Mouse (Mus musculus): Measurements from ENCODE around the gene Acacb. TPM values are rescaled to one million over a fixed set of nuclear protein-coding genes. Genes with fewer than 3 reads are reported as not detected.

The Acacb gene
- polyA plus RNA-seq, 1 experiment: 0.84 TPM

DNA sequence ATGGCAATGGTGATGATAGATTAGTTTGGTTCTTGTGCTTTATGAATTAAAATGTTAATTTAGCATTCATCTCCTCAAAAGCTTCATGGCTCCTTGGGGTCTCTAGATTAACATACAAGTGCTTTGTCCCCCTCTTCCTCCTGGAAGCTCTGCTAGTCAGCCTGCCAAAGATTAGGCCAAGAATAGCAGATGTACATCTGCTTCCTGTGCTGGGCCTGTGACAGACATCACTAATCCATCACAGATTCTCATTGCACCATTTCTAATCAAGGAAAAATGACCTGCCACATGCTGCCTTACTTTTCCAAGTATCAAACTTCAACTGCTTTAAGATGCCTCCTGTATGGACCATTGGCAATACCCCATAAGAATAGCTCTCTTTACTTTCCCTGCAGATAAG is 115.2 kb downstream of the Acacb start:
- H3ac ChIP-seq (ENCODE audit: control insufficient read depth, insufficient read length): no peak overlapping the region
- no peak for TF ChIP-seq POLR2A (IDR thresholded peaks at IDR 0.05; ENCODE audit: insufficient read length, low read depth)
- no peak for TF ChIP-seq CEBPB (IDR thresholded peaks at IDR 0.05; ENCODE audit: insufficient read depth, poor library complexity, severe bottlenecking)
- TF ChIP-seq POLR2AphosphoS2 (IDR thresholded peaks at IDR 0.05; ENCODE audit: insufficient read length, low read depth): no peak
- TF ChIP-seq SRF (IDR thresholded peaks at IDR 0.05; ENCODE audit: control insufficient read depth, insufficient read length, low read depth): no peak
- TF ChIP-seq MAX (IDR thresholded peaks at IDR 0.05; ENCODE audit: low read depth): no peak
- TF ChIP-seq TCF12 (IDR thresholded peaks at IDR 0.05; ENCODE audit: insufficient read depth, poor library complexity, severe bottlenecking): no peak
- TF ChIP-seq MYOG (IDR thresholded peaks at IDR 0.05; ENCODE audit: control insufficient read depth in 1 of 3, insufficient read depth in 1 of 3, insufficient read length in 2 of 3, low read depth in 2 of 3): no peak
- TF ChIP-seq MYOD1 (IDR thresholded peaks at IDR 0.05; ENCODE audit: control insufficient read depth in 1 of 3, insufficient read length in 2 of 3, low read depth in 2 of 3): no peak
- no peak for TF ChIP-seq REST (IDR thresholded peaks at IDR 0.05; ENCODE audit: insufficient read depth, insufficient read length)
- no peak for TF ChIP-seq E2F4 (IDR thresholded peaks at IDR 0.05; ENCODE audit: insufficient read depth)
- TF ChIP-seq TCF3 (IDR thresholded peaks at IDR 0.05; ENCODE audit: insufficient read length, low read depth): no peak
- no peak for TF ChIP-seq USF1 (IDR thresholded peaks at IDR 0.05; ENCODE audit: low read depth)
- no peak overlapping the region for H3K4me3 ChIP-seq
- H3K27me3 ChIP-seq (ENCODE audit: control insufficient read depth, insufficient read depth, insufficient read length): peaks cover 29% of the 10 kb centered on the region
- no peak overlapping the region for H3K4me2 ChIP-seq (ENCODE audit: low read depth)
- no peaks in the 10 kb centered on the region for H3K79me2 ChIP-seq (ENCODE audit: control insufficient read depth, insufficient read depth)
- H3K36me3 ChIP-seq (ENCODE audit: control insufficient read depth, insufficient read depth): no peaks in the 10 kb centered on the region

GRCm38 (mm10) chr5:114264030-114264459 is 117.7 kb downstream of the Acacb start:
- no peak for TF ChIP-seq E2F4 (IDR thresholded peaks at IDR 0.05; ENCODE audit: insufficient read depth)
- no peak for TF ChIP-seq USF1 (IDR thresholded peaks at IDR 0.05; ENCODE audit: low read depth)
- TF ChIP-seq MYOD1 (IDR thresholded peaks at IDR 0.05; ENCODE audit: control insufficient read depth in 1 of 3, insufficient read length in 2 of 3, low read depth in 2 of 3): no peak
- TF ChIP-seq REST (IDR thresholded peaks at IDR 0.05; ENCODE audit: insufficient read depth, insufficient read length): no peak
- TF ChIP-seq SRF (IDR thresholded peaks at IDR 0.05; ENCODE audit: control insufficient read depth, insufficient read length, low read depth): no peak
- TF ChIP-seq MYOG (IDR thresholded peaks at IDR 0.05; ENCODE audit: control insufficient read depth in 1 of 3, insufficient read depth in 1 of 3, insufficient read length in 2 of 3, low read depth in 2 of 3): no peak
- no peak for TF ChIP-seq POLR2AphosphoS2 (IDR thresholded peaks at IDR 0.05; ENCODE audit: insufficient read length, low read depth)
- no peak for TF ChIP-seq MAX (IDR thresholded peaks at IDR 0.05; ENCODE audit: low read depth)
- no peak for TF ChIP-seq POLR2A (IDR thresholded peaks at IDR 0.05; ENCODE audit: insufficient read length, low read depth)
- no peak for TF ChIP-seq TCF3 (IDR thresholded peaks at IDR 0.05; ENCODE audit: insufficient read length, low read depth)
- TF ChIP-seq CEBPB (IDR thresholded peaks at IDR 0.05; ENCODE audit: insufficient read depth, poor library complexity, severe bottlenecking): no peak
- TF ChIP-seq TCF12 (IDR thresholded peaks at IDR 0.05; ENCODE audit: insufficient read depth, poor library complexity, severe bottlenecking): no peak
- no peak overlapping the region for H3K4me3 ChIP-seq
- no peak overlapping the region for H3K4me2 ChIP-seq (ENCODE audit: low read depth)
- H3ac ChIP-seq (ENCODE audit: control insufficient read depth, insufficient read length): no peak overlapping the region
- H3K27me3 ChIP-seq (ENCODE audit: control insufficient read depth, insufficient read depth, insufficient read length): peaks cover 20% of the 10 kb centered on the region
- H3K79me2 ChIP-seq (ENCODE audit: control insufficient read depth, insufficient read depth): no peaks in the 10 kb centered on the region
- H3K36me3 ChIP-seq (ENCODE audit: control insufficient read depth, insufficient read depth): no peaks in the 10 kb centered on the region

- Histone ChIP-seq H3K27me3 (ENCODE audit: control insufficient read depth, insufficient read depth, insufficient read length) (peaks cover 14% of the 10 kb centered on the region), H3K4me2 (ENCODE audit: low read depth) (no peak overlapping the region), H3K79me2 (ENCODE audit: control insufficient read depth, insufficient read depth) (no peaks in the 10 kb centered on the region), H3K36me3 (ENCODE audit: control insufficient read depth, insufficient read depth) (no peaks in the 10 kb centered on the region), H3ac (ENCODE audit: control insufficient read depth, insufficient read length) (no peak overlapping the region), H3K4me3 (no peak overlapping the region)
- TF ChIP-seq TCF12 (IDR thresholded peaks at IDR 0.05; ENCODE audit: insufficient read depth, poor library complexity, severe bottlenecking) (no peak), POLR2AphosphoS2 (IDR thresholded peaks at IDR 0.05; ENCODE audit: insufficient read length, low read depth) (no peak), POLR2A (IDR thresholded peaks at IDR 0.05; ENCODE audit: insufficient read length, low read depth) (no peak), MYOG (IDR thresholded peaks at IDR 0.05; ENCODE audit: control insufficient read depth in 1 of 3, insufficient read depth in 1 of 3, insufficient read length in 2 of 3, low read depth in 2 of 3) (no peak), SRF (IDR thresholded peaks at IDR 0.05; ENCODE audit: control insufficient read depth, insufficient read length, low read depth) (no peak), TCF3 (IDR thresholded peaks at IDR 0.05; ENCODE audit: insufficient read length, low read depth) (no peak), MAX (IDR thresholded peaks at IDR 0.05; ENCODE audit: low read depth) (no peak), MYOD1 (IDR thresholded peaks at IDR 0.05; ENCODE audit: control insufficient read depth in 1 of 3, insufficient read length in 2 of 3, low read depth in 2 of 3) (no peak), CEBPB (IDR thresholded peaks at IDR 0.05; ENCODE audit: insufficient read depth, poor library complexity, severe bottlenecking) (no peak), REST (IDR thresholded peaks at IDR 0.05; ENCODE audit: insufficient read depth, insufficient read length) (no peak), E2F4 (IDR thresholded peaks at IDR 0.05; ENCODE audit: insufficient read depth) (no peak), USF1 (IDR thresholded peaks at IDR 0.05; ENCODE audit: low read depth) (no peak)
Measured at GRCm38 (mm10) chr5:114264791-114265190, 118.5 kb downstream of the Acacb start.

DNA sequence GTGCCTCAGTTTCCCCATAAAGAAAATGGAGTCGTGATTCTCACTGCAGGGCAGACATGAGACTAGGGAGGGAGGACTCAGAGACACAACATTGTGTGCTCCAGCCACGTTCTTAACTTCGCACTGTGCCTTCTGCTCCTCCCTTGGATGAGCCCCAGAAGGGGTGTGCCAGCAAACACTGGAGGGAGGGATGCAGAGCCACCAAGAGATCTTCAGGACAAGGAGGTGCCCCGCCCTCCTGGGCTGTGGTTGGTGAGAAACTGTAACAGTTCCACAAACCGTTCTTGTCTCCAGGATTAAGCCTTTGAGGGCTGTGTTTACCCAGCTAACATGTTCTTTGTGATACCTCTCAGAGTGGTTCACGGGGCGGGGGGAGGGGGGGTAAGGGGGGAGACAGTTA is 122.3 kb downstream of the Acacb start:
- H3K79me2 ChIP-seq (ENCODE audit: control insufficient read depth, insufficient read depth): no peaks in the 10 kb centered on the region
- TF ChIP-seq POLR2AphosphoS2 (IDR thresholded peaks at IDR 0.05; ENCODE audit: insufficient read length, low read depth): no peak
- TF ChIP-seq MYOD1 (IDR thresholded peaks at IDR 0.05; ENCODE audit: control insufficient read depth in 1 of 3, insufficient read length in 2 of 3, low read depth in 2 of 3): no peak
- TF ChIP-seq USF1 (IDR thresholded peaks at IDR 0.05; ENCODE audit: low read depth): no peak
- TF ChIP-seq MAX (IDR thresholded peaks at IDR 0.05; ENCODE audit: low read depth): no peak
- no peak for TF ChIP-seq MYOG (IDR thresholded peaks at IDR 0.05; ENCODE audit: control insufficient read depth in 1 of 3, insufficient read depth in 1 of 3, insufficient read length in 2 of 3, low read depth in 2 of 3)
- no peak for TF ChIP-seq REST (IDR thresholded peaks at IDR 0.05; ENCODE audit: insufficient read depth, insufficient read length)
- TF ChIP-seq E2F4 (IDR thresholded peaks at IDR 0.05; ENCODE audit: insufficient read depth): no peak
- H3ac ChIP-seq (ENCODE audit: control insufficient read depth, insufficient read length): no peak overlapping the region
- no peak overlapping the region for H3K4me3 ChIP-seq
- H3K27me3 ChIP-seq (ENCODE audit: control insufficient read depth, insufficient read depth, insufficient read length): peaks cover 22% of the 10 kb centered on the region
- H3K36me3 ChIP-seq (ENCODE audit: control insufficient read depth, insufficient read depth): no peaks in the 10 kb centered on the region
- no peak overlapping the region for H3K4me2 ChIP-seq (ENCODE audit: low read depth)
